Mouse (Mus musculus): ENCODE results near the gene Tspan5.

GRCm38 (mm10) chr3:138813139-138813810, 71.3 kb downstream of the Tspan5 start:
- TF ChIP-seq EP300 (IDR thresholded peaks at IDR 0.05; ENCODE audit: low read depth) (no peak), CTCF (IDR thresholded peaks at IDR 0.05; ENCODE audit: low read depth) (no peak)

Measured in liver, embryonic 14.5 days (tissue).